Mouse (Mus musculus) MEL (cell line): ENCODE measurements at regions not wholly inside any gene's neighbourhood (a gene's known extent, or its start where the extent isn't known, plus 50 kb on each side); places are given as distances from the start of the nearest gene placed in this dataset.

ENCODE experiments used
- DNase-seq: peaks from one replicate; pipeline ENCODE4 v3.0.0; 2011; ENCODE audit warnings: low read depth, low spot score
- H3K27ac ChIP-seq: 2 replicates; pipeline ENCODE4 v1.5.1; 2012; ENCODE audit warnings: low read depth, mild to moderate bottlenecking, control low read depth, low read length, moderate library complexity; ENCODE audit not compliant: control insufficient read depth
- H3K27me3 ChIP-seq, 2 experiments: fragments of 150-350 bp in 1 of 2; sonication (generic) in 1 of 2; 2 replicates each; pipeline ENCODE4 v1.6.1; 2012; ENCODE audit warnings: low read length in 2 of 2, mild to moderate bottlenecking in 2 of 2, improper control_type of control experiment in 1 of 2, moderate library complexity in 1 of 2; ENCODE audit not compliant: insufficient read depth in 2 of 2, control insufficient read depth in 1 of 2
- H3K36me3 ChIP-seq, 2 experiments: 2 replicates each; pipeline ENCODE4 v1.6.1; 2012 to 2014; ENCODE audit warnings: low read length in 2 of 2, improper control_type of control experiment in 1 of 2, inconsistent platforms in 1 of 2, mild to moderate bottlenecking in 1 of 2; ENCODE audit not compliant: insufficient read depth in 2 of 2, control insufficient read depth in 1 of 2
- H3K4me1 ChIP-seq, 2 experiments: fragments of 150-350 bp in 1 of 2; sonication (generic) in 1 of 2; 2 replicates each; pipeline ENCODE4 v1.6.1; 2012; ENCODE audit warnings: low read length in 2 of 2, improper control_type of control experiment in 1 of 2, mild to moderate bottlenecking in 1 of 2; ENCODE audit not compliant: insufficient read depth in 2 of 2, control insufficient read depth in 1 of 2
- H3K4me3 ChIP-seq, 2 experiments: fragments of 150-350 bp in 1 of 2; sonication (generic) in 1 of 2; 2 replicates each; pipeline ENCODE4 v1.5.1; 2012; ENCODE audit warnings: low read depth in 2 of 2, low read length in 2 of 2, mild to moderate bottlenecking in 2 of 2, moderate library complexity in 2 of 2, control low read depth in 1 of 2, improper control_type of control experiment in 1 of 2; ENCODE audit not compliant: control insufficient read depth in 1 of 2, insufficient read depth in 1 of 2
- H3K79me2 ChIP-seq: 2 replicates; pipeline ENCODE4 v1.6.1; 2012; ENCODE audit warnings: mild to moderate bottlenecking, low read length, moderate library complexity; ENCODE audit not compliant: control insufficient read depth, poor library complexity, insufficient read depth
- H3K9ac ChIP-seq: 2 replicates; pipeline ENCODE4 v1.6.1; 2012; ENCODE audit warnings: low read depth, mild to moderate bottlenecking, control low read depth, low read length, moderate library complexity; ENCODE audit not compliant: control insufficient read depth, poor library complexity, severe bottlenecking
- H3K9me3 ChIP-seq: fragments of 150-350 bp; sonication (generic); replicated peaks from 2 replicates; pipeline ENCODE4 v1.6.1; 2012; ENCODE audit warnings: mild to moderate bottlenecking, low read length, improper control_type of control experiment, moderate library complexity; ENCODE audit not compliant: insufficient read depth
- BHLHE40 ChIP-seq: IDR thresholded peaks from 2 replicates; pipeline ENCODE4 v1.6.1; 2012; ENCODE audit warnings: low read depth, mild to moderate bottlenecking, inconsistent platforms, low read length, improper control_type of control experiment, borderline replicate concordance
- CHD2 ChIP-seq: IDR thresholded peaks from 2 replicates; pipeline ENCODE4 v1.6.1; 2011; ENCODE audit warnings: low read length, improper control_type of control experiment
- CTCF ChIP-seq, 3 experiments: IDR thresholded peaks in 2 of 3; conservative IDR thresholded peaks in 1 of 3; 2 replicates each; pipeline ENCODE4 v1.5.1; 2011 to 2012; ENCODE audit warnings: low read length in 3 of 3, low read depth in 2 of 3, mild to moderate bottlenecking in 2 of 3, improper control_type of control experiment in 1 of 3, inconsistent platforms in 1 of 3, mixed read lengths in 1 of 3, moderate library complexity in 1 of 3; ENCODE audit not compliant: control insufficient read depth in 1 of 3, insufficient read depth in 1 of 3, poor library complexity in 1 of 3, severe bottlenecking in 1 of 3
- ELF1 ChIP-seq: IDR thresholded peaks from 2 replicates; pipeline ENCODE4 v1.6.1; 2014; ENCODE audit warnings: low read depth, mild to moderate bottlenecking, inconsistent platforms, low read length, improper control_type of control experiment, moderate library complexity
- ETS1 ChIP-seq: IDR thresholded peaks from 2 replicates; pipeline ENCODE4 v1.6.1; 2012; ENCODE audit warnings: low read depth, mild to moderate bottlenecking, inconsistent platforms, low read length, improper control_type of control experiment, moderate library complexity
- GATA1 ChIP-seq: IDR thresholded peaks from 2 replicates; pipeline ENCODE4 v1.6.1; 2011; ENCODE audit warnings: low read depth, low read length, improper control_type of control experiment
- HCFC1 ChIP-seq: IDR thresholded peaks from 2 replicates; pipeline ENCODE4 v1.6.1; 2012; ENCODE audit warnings: low read depth, mild to moderate bottlenecking, inconsistent platforms, low read length, improper control_type of control experiment, moderate library complexity
- MAFK ChIP-seq: IDR thresholded peaks from 2 replicates; pipeline ENCODE4 v1.6.1; 2011; ENCODE audit warnings: low read depth, mild to moderate bottlenecking, low read length, improper control_type of control experiment, borderline replicate concordance
- MAZ ChIP-seq: IDR thresholded peaks from 2 replicates; pipeline ENCODE4 v1.6.1; 2012; ENCODE audit warnings: low read depth, mild to moderate bottlenecking, inconsistent platforms, low read length, improper control_type of control experiment
- MEF2A ChIP-seq: IDR thresholded peaks from 2 replicates; pipeline ENCODE4 v1.6.1; 2014; ENCODE audit warnings: low read depth, mild to moderate bottlenecking, inconsistent platforms, low read length, improper control_type of control experiment; ENCODE audit not compliant: poor library complexity, insufficient replicate concordance, severe bottlenecking; ENCODE audit errors: extremely low read depth
- NELFE ChIP-seq: IDR thresholded peaks from 2 replicates; pipeline ENCODE4 v1.6.1; 2011; ENCODE audit warnings: low read depth, low read length, improper control_type of control experiment
- RAD21 ChIP-seq: IDR thresholded peaks from 2 replicates; pipeline ENCODE4 v1.6.1; 2011; ENCODE audit warnings: mild to moderate bottlenecking, low read depth, low read length, improper control_type of control experiment
- RCOR1 ChIP-seq: IDR thresholded peaks from 2 replicates; pipeline ENCODE4 v1.6.1; 2012; ENCODE audit warnings: low read depth, mild to moderate bottlenecking, inconsistent platforms, low read length, improper control_type of control experiment
- TAL1 ChIP-seq: IDR thresholded peaks from 2 replicates; pipeline ENCODE4 v1.6.1; 2012; ENCODE audit warnings: mild to moderate bottlenecking, inconsistent platforms, low read length, moderate library complexity, mixed read lengths
- TCF12 ChIP-seq: IDR thresholded peaks from 2 replicates; pipeline ENCODE4 v1.6.1; 2014; ENCODE audit warnings: low read depth, mild to moderate bottlenecking, inconsistent platforms, low read length, improper control_type of control experiment, moderate library complexity
- USF1 ChIP-seq: IDR thresholded peaks from 2 replicates; pipeline ENCODE4 v1.6.1; 2014; ENCODE audit warnings: low read depth, mild to moderate bottlenecking, inconsistent platforms, low read length, improper control_type of control experiment, moderate library complexity
- USF2 ChIP-seq, 2 experiments: IDR thresholded peaks; 2 replicates each; pipeline ENCODE4 v1.6.1; 2011 to 2012; ENCODE audit warnings: improper control_type of control experiment in 2 of 2, low read length in 2 of 2, borderline replicate concordance in 1 of 2, inconsistent platforms in 1 of 2, low read depth in 1 of 2, mild to moderate bottlenecking in 1 of 2; ENCODE audit not compliant: insufficient read depth in 1 of 2
- ZKSCAN1 ChIP-seq: IDR thresholded peaks from 2 replicates; pipeline ENCODE4 v1.6.1; 2012; ENCODE audit warnings: low read depth, mild to moderate bottlenecking, inconsistent platforms, low read length, improper control_type of control experiment, moderate library complexity
- ZMIZ1 ChIP-seq: IDR thresholded peaks from 2 replicates; pipeline ENCODE4 v1.6.1; 2012; ENCODE audit warnings: low read depth, mild to moderate bottlenecking, inconsistent platforms, low read length, improper control_type of control experiment, moderate library complexity

DNA sequence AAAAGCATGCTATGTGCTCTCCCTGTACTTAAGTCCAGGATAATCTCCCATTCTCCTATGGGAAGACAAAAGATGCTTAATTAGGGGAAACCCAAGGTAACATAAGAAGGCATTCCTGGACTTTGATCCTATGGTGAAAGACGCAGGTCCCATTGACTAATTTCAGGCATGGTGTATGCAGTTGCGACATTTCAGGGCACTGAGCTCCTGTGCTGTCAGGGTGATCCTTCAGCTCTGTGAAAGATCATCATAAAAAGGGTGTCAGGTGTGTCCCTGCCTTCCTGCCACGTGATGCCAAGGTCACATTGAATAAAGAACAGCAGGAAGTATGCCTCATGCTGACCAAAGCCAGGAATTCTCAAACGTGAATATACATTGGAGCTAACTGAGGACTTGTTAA, 100.2 kb upstream of the Gm26657 start:
- Histone ChIP-seq H3K4me3 (no peak overlapping the region), H3K79me2 (no peaks in the 10 kb centered on the region), H3K4me1 (no peaks in the 10 kb centered on the region), H3K27me3 (no peaks in the 10 kb centered on the region), H3K36me3 (no peaks in the 10 kb centered on the region), H3K27ac (no peak overlapping the region), H3K9ac (no peak overlapping the region), H3K9me3 (no peaks in the 10 kb centered on the region)
- no peak for DNase-seq
- TF ChIP-seq TCF12 = no peak
- no peak for TF ChIP-seq CHD2
- no peak for TF ChIP-seq TAL1
- no peak for TF ChIP-seq ZMIZ1
- no peak for TF ChIP-seq ZKSCAN1
- no peak for TF ChIP-seq GATA1
- no peak for TF ChIP-seq MEF2A
- TF ChIP-seq USF1 = no peak
- TF ChIP-seq MAFK = no peak
- TF ChIP-seq NELFE = no peak
- no peak for TF ChIP-seq HCFC1
- no peak for TF ChIP-seq ELF1
- no peak for TF ChIP-seq BHLHE40
- TF ChIP-seq RAD21 = no peak
- TF ChIP-seq ETS1 = no peak

DNA sequence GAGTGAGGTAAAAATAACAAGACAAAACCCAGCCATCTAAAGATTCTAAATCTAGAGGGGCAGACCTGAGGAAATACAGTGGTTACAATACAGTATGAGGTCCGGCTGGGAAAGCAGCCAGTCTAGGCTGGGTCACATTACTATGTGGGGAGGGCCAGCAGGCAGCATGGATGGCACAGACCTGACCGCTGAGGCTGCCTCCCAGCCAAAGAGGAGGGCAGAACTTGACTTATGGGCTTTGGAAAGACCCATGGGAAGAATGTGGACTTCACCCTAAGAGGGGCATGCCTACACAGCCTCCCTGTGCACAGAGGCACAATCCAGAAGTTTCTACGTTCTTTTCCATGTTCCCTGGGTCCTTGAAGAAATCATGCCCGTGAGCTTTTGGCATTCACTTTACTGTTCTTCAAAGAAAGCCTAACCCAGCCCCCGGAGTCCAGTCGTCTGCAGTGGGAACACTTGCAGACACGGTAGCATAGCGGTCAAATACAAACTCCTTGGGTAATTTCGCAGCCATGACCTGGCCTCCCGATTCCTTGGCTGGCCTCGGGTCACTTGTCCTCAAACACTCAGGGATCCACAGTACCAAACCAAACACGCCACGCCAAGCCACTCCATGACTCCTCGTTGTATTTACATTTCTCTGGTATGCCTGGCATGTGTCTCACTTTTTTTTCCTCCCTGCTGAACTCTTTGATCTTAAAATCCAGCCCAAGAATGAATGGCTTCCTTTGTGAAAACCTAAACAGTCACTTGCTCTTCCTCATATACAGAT, 101.0 kb upstream of the Gm26657 start:
- no peaks in the 10 kb centered on the region for H3K9me3 ChIP-seq
- no peak overlapping the region for H3K27ac ChIP-seq
- H3K4me1 ChIP-seq = no peaks in the 10 kb centered on the region
- H3K4me3 ChIP-seq = no peak overlapping the region
- H3K9ac ChIP-seq = no peak overlapping the region
- TF ChIP-seq RAD21 (no peak), USF2 (IDR thresholded peaks at IDR 0.05; ENCODE audit: borderline replicate concordance in 1 of 2, insufficient read depth in 1 of 2, low read depth in 1 of 2, low read length in 2 of 2) (no peak), CTCF (IDR thresholded peaks at IDR 0.05 in 2 of 3, conservative IDR thresholded peaks at IDR 0.05 in 1 of 3; ENCODE audit: control insufficient read depth in 1 of 3, insufficient read depth in 1 of 3, low read depth in 2 of 3, low read length in 3 of 3, poor library complexity in 1 of 3, severe bottlenecking in 1 of 3) (no peak), ETS1 (no peak), MAZ (no peak), RCOR1 (no peak), ZMIZ1 (no peak)
- H3K27me3 ChIP-seq = no peaks in the 10 kb centered on the region
- no peaks in the 10 kb centered on the region for H3K36me3 ChIP-seq
- DNase-seq = no peak
- H3K79me2 ChIP-seq = no peaks in the 10 kb centered on the region
